Mouse (Mus musculus): ENCODE measurements around the gene Ell.
A peak's percentile ranks its signal among the peaks of the same experiment; 100 is the strongest.

Ell gene

GRCm38 (mm10) chr8:70535221-70535620 is 4.0 kb upstream of the Ell start:
- no peak for DNase-seq (ENCODE audit: low read depth in 1 of 2, low spot score in 2 of 2)

DNA sequence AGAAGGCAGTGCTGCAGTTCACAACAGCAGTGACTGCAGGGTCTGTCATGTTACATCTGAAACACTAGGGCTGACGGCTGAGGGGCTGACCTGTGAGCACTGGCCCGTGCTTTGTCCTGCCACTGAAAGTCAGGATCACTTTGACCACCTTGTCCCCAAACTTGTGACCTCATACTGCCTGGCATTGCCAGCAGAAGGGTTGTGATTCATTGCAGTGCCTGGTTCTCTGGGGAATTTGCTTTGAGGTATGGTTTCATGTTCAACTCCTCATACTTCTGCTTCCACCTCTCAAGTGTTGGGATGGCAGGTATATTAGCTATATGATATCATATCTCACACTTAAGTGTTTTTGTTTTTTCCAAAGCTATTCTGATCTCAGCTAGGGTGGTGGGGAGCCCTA is 3.6 kb upstream of the Ell start:
- DNase-seq (ENCODE audit: low read depth in 1 of 2, low spot score in 2 of 2), result no peak

GRCm38 (mm10) chr8:70538024-70538579 is 1.2 kb upstream of the Ell start:
- DNase-seq (ENCODE audit: low read depth in 1 of 2, low spot score in 2 of 2), result peak; percentile 59 to 77

DNA sequence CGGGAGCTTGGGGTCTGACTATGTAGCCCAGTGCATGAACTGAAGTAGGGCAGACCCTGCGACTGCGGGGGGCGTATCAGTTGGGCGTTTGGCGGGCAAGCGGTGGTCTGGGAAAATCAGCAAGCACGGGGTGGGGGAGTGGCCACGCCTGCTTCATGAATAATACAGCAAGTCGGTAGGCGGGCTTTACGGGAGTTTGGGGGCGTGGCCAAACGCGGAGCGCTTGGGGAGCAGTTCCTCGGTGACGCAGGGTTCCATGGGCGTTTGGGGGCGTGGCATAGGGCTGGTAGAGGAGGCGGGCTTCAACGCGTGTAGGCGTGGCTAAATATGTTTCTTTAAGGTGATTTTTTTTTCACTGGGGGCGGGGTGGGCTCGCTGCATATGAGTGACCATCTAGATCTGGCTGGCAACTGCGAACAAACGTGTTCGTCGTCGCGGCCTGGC is 602 bp upstream of the Ell start:
- DNase-seq (ENCODE audit: low read depth in 1 of 2, low spot score in 2 of 2), result peak; percentile 97 to 99

- DNase-seq (ENCODE audit: low read depth in 1 of 2, low spot score in 2 of 2), result no peak
These were observed 803 bp downstream of the Ell start for GRCm38 (mm10) chr8:70540013-70540506.

GRCm38 (mm10) chr8:70540507-70541071 is 1.3 kb downstream of the Ell start:
- no peak for DNase-seq (ENCODE audit: low read depth in 1 of 2, low spot score in 2 of 2)

GRCm38 (mm10) chr8:70541081-70541480 is 1.8 kb downstream of the Ell start:
- DNase-seq (ENCODE audit: low read depth in 1 of 2, low spot score in 2 of 2), result no peak

DNA sequence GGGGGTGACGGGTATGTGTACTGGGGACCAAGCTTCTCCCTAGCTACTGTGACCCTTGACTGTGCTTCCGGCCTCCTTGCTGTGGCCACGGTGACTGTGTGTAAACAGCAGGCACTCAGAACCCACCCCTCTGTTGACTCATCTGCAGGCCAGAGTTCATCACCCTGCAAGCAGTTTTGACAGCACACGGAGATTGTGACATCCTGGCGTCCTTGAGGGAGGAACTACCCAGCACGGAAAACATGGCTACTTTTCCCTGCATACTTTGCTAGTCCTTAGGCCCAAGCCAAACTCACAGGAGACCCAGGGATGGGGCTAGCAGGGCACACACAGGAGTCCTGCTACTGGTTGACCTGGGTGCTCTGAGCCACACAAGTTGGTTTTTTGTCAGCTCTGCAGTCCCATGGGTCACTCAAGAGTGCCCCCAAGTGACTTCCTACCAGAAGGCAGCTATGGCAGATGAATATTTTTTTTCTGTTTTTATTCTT is 5.0 kb downstream of the Ell start:
- peak; percentile 68 to 79 for DNase-seq (ENCODE audit: low read depth in 1 of 2, low spot score in 2 of 2)

- DNase-seq (ENCODE audit: low read depth in 1 of 2, low spot score in 2 of 2), result peak in 1 of 2 experiments; percentile 36
These were observed 7.2 kb downstream of the Ell start for GRCm38 (mm10) chr8:70546412-70546811.

DNA sequence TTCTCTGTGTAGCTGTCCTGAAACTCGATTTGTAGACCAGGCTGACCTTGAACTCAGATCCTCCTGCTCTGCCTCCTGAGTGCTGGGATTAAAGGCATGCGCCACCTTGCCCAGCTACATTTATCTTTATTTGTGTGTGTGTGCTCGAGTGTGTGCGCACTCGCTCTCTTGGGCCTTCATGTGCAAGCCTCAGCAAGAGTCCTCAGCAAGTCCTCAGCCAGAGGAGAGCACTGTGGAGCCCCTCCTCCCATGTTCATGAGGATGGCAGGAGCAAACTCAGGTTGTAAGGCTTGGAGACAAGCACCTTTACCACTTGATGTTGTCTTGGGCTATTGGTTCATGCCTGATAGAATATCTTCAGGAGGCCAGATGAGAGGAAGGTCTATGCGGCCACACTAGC is 8.5 kb downstream of the Ell start:
- DNase-seq (ENCODE audit: low read depth in 1 of 2, low spot score in 2 of 2), result no peak

DNA sequence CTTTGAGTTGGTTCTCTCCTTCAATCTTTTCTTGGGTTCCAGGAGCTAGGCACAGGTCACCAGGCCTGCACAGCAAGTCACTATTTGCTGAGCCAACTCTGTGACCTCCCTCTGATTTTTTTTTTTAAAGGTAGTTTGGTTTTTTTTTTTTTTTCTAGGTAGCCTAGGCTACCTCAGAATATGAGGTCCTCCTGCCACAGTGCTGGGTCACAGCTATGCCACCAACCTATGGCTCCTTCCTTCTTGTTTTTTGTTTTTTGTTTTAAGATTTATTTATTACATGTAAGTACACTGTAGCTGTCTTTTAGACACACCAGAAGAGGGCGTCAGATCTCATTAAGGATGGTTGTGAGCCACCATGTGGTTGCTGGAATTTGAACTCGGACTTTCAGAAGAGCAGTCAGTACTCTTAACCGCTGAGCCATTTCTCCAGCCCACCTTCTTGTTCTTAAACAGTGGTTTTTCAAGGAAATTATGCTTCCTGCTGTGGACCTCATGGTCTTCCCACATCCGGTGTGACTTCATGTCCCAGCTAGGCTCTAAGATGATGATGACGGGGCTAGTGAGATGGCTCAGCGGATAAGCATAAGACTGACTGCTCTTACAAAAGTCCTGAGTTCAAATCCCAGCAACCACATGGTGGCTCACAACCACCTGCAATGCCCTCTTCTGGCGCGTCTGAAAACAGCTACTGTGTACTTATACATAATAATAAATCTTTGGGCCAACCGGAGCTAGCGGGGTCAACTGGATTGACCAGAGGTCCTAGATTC is 10.3 kb downstream of the Ell start:
- DNase-seq (ENCODE audit: low read depth in 1 of 2, low spot score in 2 of 2), result no peak

- no peak for DNase-seq (ENCODE audit: low read depth in 1 of 2, low spot score in 2 of 2)
These were observed 12.4 kb downstream of the Ell start for GRCm38 (mm10) chr8:70551558-70552161.

- DNase-seq (ENCODE audit: low read depth in 1 of 2, low spot score in 2 of 2), result no peak
These were observed 13.6 kb downstream of the Ell start for GRCm38 (mm10) chr8:70552836-70553235.

DNA sequence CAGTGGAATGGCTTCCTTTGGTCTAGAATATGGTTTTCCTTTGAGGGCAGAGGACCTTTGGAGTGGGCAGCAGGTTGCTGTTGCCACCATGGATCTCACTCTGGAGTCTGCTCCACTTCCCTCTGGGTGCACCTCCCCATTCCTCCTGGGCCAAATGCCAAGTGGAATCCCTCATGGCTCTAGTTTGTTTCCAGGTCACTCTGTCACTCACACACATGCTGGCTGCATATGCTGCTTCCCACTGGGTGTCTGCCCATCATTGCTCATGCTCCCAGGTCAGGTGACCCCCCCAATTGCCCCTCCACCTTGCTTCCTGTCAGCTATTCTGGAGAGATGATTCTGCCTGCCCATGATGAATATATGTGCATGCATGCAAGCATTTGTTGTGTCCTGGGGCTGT is 14.5 kb downstream of the Ell start:
- DNase-seq (ENCODE audit: low read depth in 1 of 2, low spot score in 2 of 2), result no peak

DNA sequence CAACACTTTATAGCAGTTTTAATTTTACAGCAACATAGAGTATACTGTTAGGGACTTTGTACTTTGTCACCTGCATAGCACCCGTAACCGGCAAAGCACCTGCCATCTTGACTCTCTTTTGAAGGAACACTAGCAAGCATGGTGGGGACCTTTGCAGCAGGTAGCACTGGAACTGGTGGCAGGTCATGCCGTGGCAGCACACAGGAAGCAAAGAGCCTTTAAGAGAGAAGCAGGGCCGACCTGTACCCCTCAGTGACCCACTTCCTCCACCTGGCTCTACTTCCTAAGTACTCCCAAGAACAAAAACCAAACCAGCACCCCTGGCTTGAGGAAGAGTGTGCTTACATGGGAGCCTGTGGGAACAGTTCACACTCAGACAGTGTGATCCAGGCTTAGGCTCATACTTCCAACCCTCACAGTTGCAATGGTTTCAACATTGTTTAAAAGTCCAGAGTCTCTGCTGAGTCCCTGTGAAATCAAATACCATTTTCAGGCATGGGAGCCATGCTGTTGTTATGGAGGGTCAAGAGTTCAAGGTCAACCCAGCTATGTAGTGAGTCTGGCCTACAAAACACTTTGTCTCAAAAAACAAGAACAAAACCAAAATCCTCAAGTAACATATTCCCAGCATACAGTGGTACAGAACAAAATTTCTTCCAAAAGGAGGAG is 16.0 kb downstream of the Ell start:
- no peak for DNase-seq (ENCODE audit: low read depth in 1 of 2, low spot score in 2 of 2)

DNA sequence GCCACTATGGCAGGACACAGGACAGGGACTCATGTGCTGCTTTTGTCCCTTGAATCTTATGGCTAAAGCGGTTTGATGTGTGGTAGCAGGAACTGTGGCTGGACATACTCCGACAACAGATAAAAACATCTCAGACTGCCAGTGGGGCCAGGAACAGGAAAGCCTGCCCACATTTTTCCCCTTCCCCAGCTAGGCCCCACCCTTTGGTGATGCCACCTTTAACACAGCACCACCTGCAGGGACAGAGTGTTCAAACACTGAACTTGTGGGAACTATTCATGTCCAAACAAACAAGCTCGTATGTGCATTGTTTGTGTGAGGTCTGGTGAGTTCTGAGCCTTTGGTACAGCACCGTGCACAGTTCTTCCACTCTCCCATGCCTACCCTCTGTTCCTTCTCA is 19.1 kb downstream of the Ell start:
- no peak for DNase-seq (ENCODE audit: low read depth in 1 of 2, low spot score in 2 of 2)

GRCm38 (mm10) chr8:70558983-70559382 is 19.7 kb downstream of the Ell start:
- no peak for DNase-seq (ENCODE audit: low read depth in 1 of 2, low spot score in 2 of 2)

GRCm38 (mm10) chr8:70560096-70560495 is 20.8 kb downstream of the Ell start:
- DNase-seq (ENCODE audit: low read depth in 1 of 2, low spot score in 2 of 2), result peak in 1 of 2 experiments; percentile 30

DNA sequence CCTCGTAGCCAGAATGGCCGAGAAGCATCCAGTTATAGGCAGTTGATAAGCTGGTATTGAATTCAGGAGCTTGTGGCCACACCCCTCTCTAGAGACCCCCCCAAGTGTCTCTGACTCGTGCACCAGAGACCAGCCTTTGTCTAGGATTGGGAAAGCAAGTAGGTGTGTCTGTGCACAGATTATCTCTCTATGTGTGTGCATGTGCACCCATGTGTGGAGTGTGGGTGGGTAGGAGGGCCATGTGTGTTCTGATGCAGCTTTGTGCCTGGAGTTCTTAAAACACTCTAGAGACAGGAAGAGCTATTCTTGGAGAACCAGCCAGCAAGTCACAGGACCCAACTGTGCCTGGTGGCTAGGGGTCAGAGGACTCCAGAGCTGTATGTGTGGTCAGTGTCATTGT is 21.3 kb downstream of the Ell start:
- DNase-seq (ENCODE audit: low read depth in 1 of 2, low spot score in 2 of 2), result no peak

- no peak for DNase-seq (ENCODE audit: low read depth in 1 of 2, low spot score in 2 of 2)
These were observed 22.1 kb downstream of the Ell start for GRCm38 (mm10) chr8:70561357-70561756.

GRCm38 (mm10) chr8:70561809-70562535 is 22.7 kb downstream of the Ell start:
- DNase-seq (ENCODE audit: low read depth in 1 of 2, low spot score in 2 of 2), result no peak
